Mouse (Mus musculus): Measurements from ENCODE around the gene Cgnl1.
A peak's percentile ranks its signal among the peaks of the same experiment; 100 is the strongest.
"Not testable (repeated sequence)": the region's sequence is repeated elsewhere in the genome, so short reads cannot be mapped to it uniquely, and the experiment has no call there.

Gene Cgnl1

GRCm38 (mm10) chr9:71620116-71620515, 151.3 kb downstream of the Cgnl1 start:
- not testable (repeated sequence) for DNase-seq

GRCm38 (mm10) chr9:71617363-71617762, 154.0 kb downstream of the Cgnl1 start:
- no peak for DNase-seq

GRCm38 (mm10) chr9:71616185-71616584, 155.2 kb downstream of the Cgnl1 start:
- DNase-seq: peak; percentile 54

- no peak for DNase-seq
Observed at GRCm38 (mm10) chr9:71614643-71615042, 156.8 kb downstream of the Cgnl1 start.

- no peak for DNase-seq
Observed at GRCm38 (mm10) chr9:71612981-71613380, 158.4 kb downstream of the Cgnl1 start.

- DNase-seq: no peak
Observed at GRCm38 (mm10) chr9:71611876-71612275, 159.5 kb downstream of the Cgnl1 start.

- no peak for DNase-seq
Observed at GRCm38 (mm10) chr9:71609010-71609409, 162.4 kb downstream of the Cgnl1 start.

- DNase-seq: no peak
Observed at GRCm38 (mm10) chr9:71606296-71607057, 164.9 kb downstream of the Cgnl1 start.

GRCm38 (mm10) chr9:71604914-71605635, 166.3 kb downstream of the Cgnl1 start:
- DNase-seq: no peak

GRCm38 (mm10) chr9:71599861-71600260, 171.5 kb downstream of the Cgnl1 start:
- DNase-seq: no peak

- DNase-seq: no peak
Observed at GRCm38 (mm10) chr9:71596888-71597287, 174.5 kb downstream of the Cgnl1 start.

GRCm38 (mm10) chr9:71592577-71593285, 178.7 kb downstream of the Cgnl1 start:
- no peak for DNase-seq

- DNase-seq: peak; percentile 64
Observed at GRCm38 (mm10) chr9:71591938-71592548, 179.4 kb downstream of the Cgnl1 start, which contains the start of gene Myzap. Myzap (minus strand) TSS chr9:71592360.

GRCm38 (mm10) chr9:71591106-71591505, 180.3 kb downstream of the Cgnl1 start:
- DNase-seq: no peak

GRCm38 (mm10) chr9:71589771-71590170, 181.6 kb downstream of the Cgnl1 start:
- no peak for DNase-seq

GRCm38 (mm10) chr9:71588930-71589592, 182.3 kb downstream of the Cgnl1 start:
- DNase-seq: no peak

GRCm38 (mm10) chr9:71586408-71586807, 185.0 kb downstream of the Cgnl1 start:
- no peak for DNase-seq

GRCm38 (mm10) chr9:71582771-71583170, 188.6 kb downstream of the Cgnl1 start:
- DNase-seq: no peak

- peak; percentile 7 for DNase-seq
Observed at GRCm38 (mm10) chr9:71578896-71579564, 192.4 kb downstream of the Cgnl1 start.
